Mouse (Mus musculus): ENCODE data around the gene S100a10. TPM values are rescaled to one million over a fixed set of nuclear protein-coding genes. Genes with fewer than 3 reads are reported as not detected.

S100a10 gene
- total RNA-seq, 2 experiments from 2014 or later: 212 to 257 TPM

Other genes starting within 250 kb of the S100a10 start
- gene Hrnr, start 235.3 kb upstream of the S100a10 start, total RNA-seq (2014; fragmentation: Nextera tagmentation): not detected in 2 replicates
- gene Hrnr, start 235.3 kb upstream of the S100a10 start, total RNA-seq (2017): not detected in 2 replicates
- gene Rptn, start 161.4 kb upstream of the S100a10 start, total RNA-seq (2014; fragmentation: Nextera tagmentation): not detected in 2 replicates
- not detected in 2 replicates for gene Rptn, start 161.4 kb upstream of the S100a10 start, total RNA-seq (2017)
- gene Tchh, start 112.8 kb upstream of the S100a10 start, total RNA-seq (2014; fragmentation: Nextera tagmentation): 0.11 and 0.15 TPM in 2 replicates
- 0.10 and 0.43 TPM in 2 replicates for gene Tchh, start 112.8 kb upstream of the S100a10 start, total RNA-seq (2017)
- gene Tchhl1, start 86.3 kb upstream of the S100a10 start, total RNA-seq (2014; fragmentation: Nextera tagmentation): not detected in 2 replicates
- gene Tchhl1, start 86.3 kb upstream of the S100a10 start, total RNA-seq (2017): not detected in 2 replicates
- gene S100a11, start 34.6 kb upstream of the S100a10 start, total RNA-seq (2014; fragmentation: Nextera tagmentation): 1,372 and 1,648 TPM in 2 replicates
- 77.7 and 97.8 TPM in 2 replicates for gene S100a11, start 34.6 kb upstream of the S100a10 start, total RNA-seq (2017)
- not detected in 2 replicates for gene Tdpoz2, start 97.6 kb downstream of the S100a10 start, total RNA-seq (2014; fragmentation: Nextera tagmentation)
- not detected in 2 replicates for gene Tdpoz2, start 97.6 kb downstream of the S100a10 start, total RNA-seq (2017)
- gene Tdpoz1, start 121.2 kb downstream of the S100a10 start, total RNA-seq (2014; fragmentation: Nextera tagmentation): not detected in 2 replicates
- not detected in 2 replicates for gene Tdpoz1, start 121.2 kb downstream of the S100a10 start, total RNA-seq (2017)
- gene Gm37596, start 138.0 kb downstream of the S100a10 start, total RNA-seq (2014; fragmentation: Nextera tagmentation): not detected in 2 replicates
- gene Gm37596, start 138.0 kb downstream of the S100a10 start, total RNA-seq (2017): not detected in 2 replicates
- not detected in 2 replicates for gene Gm5773, start 217.9 kb downstream of the S100a10 start, total RNA-seq (2014; fragmentation: Nextera tagmentation)
- gene Gm5773, start 217.9 kb downstream of the S100a10 start, total RNA-seq (2017): not detected in 2 replicates
- not detected in 2 replicates for gene Tdpoz4, start 241.3 kb downstream of the S100a10 start, total RNA-seq (2014; fragmentation: Nextera tagmentation)
- gene Tdpoz4, start 241.3 kb downstream of the S100a10 start, total RNA-seq (2017): not detected in 2 replicates